Mouse (Mus musculus) cerebellum, adult 9-10 months (tissue): ENCODE data around the gene Shisal2a.
"Not testable (repeated sequence)": the region's sequence is repeated elsewhere in the genome, so short reads cannot be mapped to it uniquely, and the experiment has no call there.

Source experiments
- DNase-seq: peaks from one replicate; pipeline ENCODE4 v3.0.0; 2022

Gene Shisal2a

GRCm38 (mm10) chr4:108371421-108371820, 11.7 kb downstream of the Shisal2a start:
- DNase-seq: no peak

- no peak for DNase-seq
These were observed 12.7 kb downstream of the Shisal2a start for GRCm38 (mm10) chr4:108370409-108370808.

GRCm38 (mm10) chr4:108369254-108369653, 13.9 kb downstream of the Shisal2a start:
- DNase-seq: no peak

- DNase-seq: no peak
These were observed 19.1 kb downstream of the Shisal2a start for GRCm38 (mm10) chr4:108364111-108364476.

- no peak for DNase-seq
These were observed 19.6 kb downstream of the Shisal2a start for GRCm38 (mm10) chr4:108363355-108364110.

GRCm38 (mm10) chr4:108362321-108363261, 20.6 kb downstream of the Shisal2a start:
- DNase-seq: no peak

GRCm38 (mm10) chr4:108360136-108361055, 22.8 kb downstream of the Shisal2a start:
- no peak for DNase-seq

GRCm38 (mm10) chr4:108358498-108358897, 24.7 kb downstream of the Shisal2a start:
- DNase-seq: no peak

- no peak for DNase-seq
These were observed 25.7 kb downstream of the Shisal2a start for GRCm38 (mm10) chr4:108357458-108357857.

GRCm38 (mm10) chr4:108353591-108353990, 29.6 kb downstream of the Shisal2a start:
- not testable (repeated sequence) for DNase-seq

- no peak for DNase-seq
These were observed 32.3 kb downstream of the Shisal2a start for GRCm38 (mm10) chr4:108350819-108351218.

GRCm38 (mm10) chr4:108349836-108350547, 33.2 kb downstream of the Shisal2a start:
- DNase-seq: no peak

- no peak for DNase-seq
These were observed 34.1 kb downstream of the Shisal2a start for GRCm38 (mm10) chr4:108349064-108349463.

GRCm38 (mm10) chr4:108348256-108348875, 34.8 kb downstream of the Shisal2a start:
- no peak for DNase-seq

- DNase-seq: no peak
These were observed 36.0 kb downstream of the Shisal2a start for GRCm38 (mm10) chr4:108347111-108347510.

- no peak for DNase-seq
These were observed 37.3 kb downstream of the Shisal2a start for GRCm38 (mm10) chr4:108345826-108346225.

GRCm38 (mm10) chr4:108344631-108345083, 38.5 kb downstream of the Shisal2a start:
- no peak for DNase-seq

- peak; percentile 83 for DNase-seq
These were observed 43.9 kb downstream of the Shisal2a start for GRCm38 (mm10) chr4:108339277-108339690.

GRCm38 (mm10) chr4:108338811-108339210, 44.3 kb downstream of the Shisal2a start:
- no peak for DNase-seq

- DNase-seq: peak; percentile 70
These were observed 44.8 kb downstream of the Shisal2a start for GRCm38 (mm10) chr4:108338321-108338733.

- DNase-seq: no peak
These were observed 45.3 kb downstream of the Shisal2a start for GRCm38 (mm10) chr4:108337817-108338216.
